Mouse (Mus musculus): ENCODE data around the gene Tcfl5. TPM values are rescaled to one million over a fixed set of nuclear protein-coding genes. Genes with fewer than 3 reads are reported as not detected.

The Tcfl5 gene
- total RNA-seq, 2 experiments from 2014 or later, result not detected

DNA sequence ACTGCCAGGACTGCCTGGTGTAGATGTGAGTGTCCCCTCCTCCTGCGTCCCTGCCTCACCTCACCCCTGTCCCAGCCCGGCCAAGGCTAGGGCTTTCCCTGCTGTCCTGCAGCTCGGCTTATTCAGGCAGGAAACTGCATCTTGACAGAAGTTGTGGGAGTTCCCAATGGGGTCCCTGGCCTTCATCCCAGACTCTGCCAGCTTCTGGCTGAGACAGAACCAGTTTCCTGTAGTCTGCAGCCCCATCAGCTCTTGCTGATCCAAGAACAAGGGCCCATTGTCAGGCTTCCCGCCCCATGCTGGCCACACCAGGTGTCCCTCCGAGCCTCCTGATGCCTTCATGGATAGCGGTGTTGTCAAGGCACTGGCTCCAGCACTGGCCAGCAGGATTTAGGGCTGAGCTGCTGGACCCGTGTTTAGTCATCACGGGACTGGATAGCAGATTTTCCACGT lies 41.9 kb downstream of the Tcfl5 start:
- ATAC-seq (replicated peaks; ENCODE audit: low FRiP score, poor library complexity, severe bottlenecking), result no peak

GRCm38 (mm10) chr2:180598157-180598705 lies 44.3 kb downstream of the Tcfl5 start:
- ATAC-seq (replicated peaks; ENCODE audit: low FRiP score, poor library complexity, severe bottlenecking), result no peak

GRCm38 (mm10) chr2:180597490-180597889 lies 45.0 kb downstream of the Tcfl5 start, which contains the start of gene Col9a3:
Gene Col9a3 (plus strand): TSS chr2:180597790.
- ATAC-seq (replicated peaks; ENCODE audit: low FRiP score, poor library complexity, severe bottlenecking), result no peak

- peak; percentile 88 for ATAC-seq (replicated peaks; ENCODE audit: low FRiP score, poor library complexity, severe bottlenecking)
Measured at GRCm38 (mm10) chr2:180589123-180589831, 53.2 kb downstream of the Tcfl5 start, which contains the start of gene Ogfr. Gene Ogfr (plus strand): TSS chr2:180589245.

- ATAC-seq (replicated peaks; ENCODE audit: low FRiP score, poor library complexity, severe bottlenecking), result peak; percentile 10; the same call in 1 of the 2 replicates
Measured at GRCm38 (mm10) chr2:180588736-180589122, 53.8 kb downstream of the Tcfl5 start.

DNA sequence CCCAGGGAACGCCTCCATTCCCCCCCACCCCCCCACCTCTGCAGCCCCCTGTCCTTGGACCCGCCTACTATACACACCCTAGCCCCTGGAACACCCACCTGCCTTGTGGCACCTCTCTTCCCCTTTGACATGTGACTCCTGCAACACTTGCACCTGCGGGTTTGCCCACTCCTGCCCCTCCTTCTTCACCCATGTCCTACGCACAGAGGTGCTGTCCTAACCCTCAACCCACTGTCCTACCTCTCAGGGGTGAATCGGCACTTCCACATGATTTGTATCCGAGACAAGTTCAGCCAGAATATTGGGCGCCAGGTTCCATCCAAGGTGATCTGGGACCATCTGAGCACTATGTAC lies 59.4 kb downstream of the Tcfl5 start:
- ATAC-seq (replicated peaks; ENCODE audit: low FRiP score, poor library complexity, severe bottlenecking), result no peak

DNA sequence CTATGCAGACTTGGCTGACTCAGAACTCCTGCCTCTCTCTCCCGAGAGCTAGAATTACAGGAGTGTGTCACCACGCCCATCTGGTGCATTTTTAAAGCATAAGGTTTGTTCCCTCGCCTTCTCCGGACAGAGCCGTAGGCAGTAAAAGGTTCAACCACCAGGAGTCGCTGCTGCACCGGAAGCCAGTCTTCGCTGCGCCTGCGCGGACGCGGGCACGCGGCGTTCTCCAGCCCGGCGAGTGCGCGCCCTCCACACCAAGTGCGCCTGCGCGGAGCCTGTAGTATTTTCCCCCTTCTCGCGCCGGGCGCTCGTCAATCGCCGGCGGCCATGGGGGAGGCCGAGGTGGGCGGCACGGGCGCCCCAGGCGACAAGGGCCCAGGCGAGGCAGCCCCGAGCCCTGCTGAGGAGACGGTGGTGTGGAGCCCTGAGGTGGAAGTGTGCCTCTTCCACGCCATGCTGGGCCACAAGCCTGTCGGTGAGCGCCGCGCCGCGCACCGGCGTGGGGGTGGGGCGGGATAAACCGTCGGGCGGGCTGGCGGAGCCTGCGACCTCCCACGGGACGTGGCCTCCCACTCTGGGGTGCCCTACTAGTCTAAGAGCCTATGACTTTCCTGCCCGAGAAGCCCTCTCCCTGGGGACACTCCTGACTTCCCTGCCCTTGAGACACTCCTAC lies 59.9 kb downstream of the Tcfl5 start:
- ATAC-seq (replicated peaks; ENCODE audit: low FRiP score, poor library complexity, severe bottlenecking), result peak; percentile 84

GRCm38 (mm10) chr2:180581002-180581401 lies 61.5 kb downstream of the Tcfl5 start, which contains the start of gene Mrgbp:
Gene Mrgbp (plus strand): TSS chr2:180581304.
- ATAC-seq (replicated peaks; ENCODE audit: low FRiP score, poor library complexity, severe bottlenecking), result no peak

- ATAC-seq (replicated peaks; ENCODE audit: low FRiP score, poor library complexity, severe bottlenecking), result peak; percentile 54; the same call in 1 of the 2 replicates
Measured at GRCm38 (mm10) chr2:180578686-180579085, 63.8 kb downstream of the Tcfl5 start.

DNA sequence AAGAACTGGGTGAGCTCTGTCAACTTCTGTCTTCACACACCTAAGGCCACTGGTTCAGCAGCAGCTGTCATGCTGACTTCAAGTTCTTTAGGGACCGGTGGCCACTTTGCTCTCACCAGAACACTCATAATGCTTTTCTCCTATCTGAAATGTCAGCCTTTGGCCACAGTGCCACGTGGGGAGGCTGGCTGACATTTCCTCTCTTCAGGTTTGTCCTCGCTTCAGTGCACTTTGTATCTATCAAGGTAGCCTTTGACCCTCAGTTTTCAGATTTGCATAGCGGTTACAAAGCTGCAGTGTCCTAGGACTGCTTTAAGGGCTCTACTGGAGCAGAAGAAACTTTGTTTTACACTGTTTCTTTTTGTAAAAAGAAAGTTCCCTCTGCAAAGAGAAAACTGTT lies 66.0 kb downstream of the Tcfl5 start:
- ATAC-seq (replicated peaks; ENCODE audit: low FRiP score, poor library complexity, severe bottlenecking), result no peak

Other genes with a start within 250 kb of the Tcfl5 start
- gene Slco4a1, start 186.5 kb downstream of the Tcfl5 start, total RNA-seq (2015; ENCODE audit: low replicate concordance), result 4.4 and 4.6 TPM in 2 replicates
- gene Slco4a1, start 186.5 kb downstream of the Tcfl5 start, total RNA-seq (2017; ENCODE audit: low replicate concordance), result 2.4 and 3.2 TPM in 2 replicates
- not detected in 2 replicates for gene Ntsr1, start 142.7 kb downstream of the Tcfl5 start, total RNA-seq (2015; ENCODE audit: low replicate concordance)
- gene Ntsr1, start 142.7 kb downstream of the Tcfl5 start, total RNA-seq (2017; ENCODE audit: low replicate concordance), result not detected in 2 replicates
- gene Mrgbp, start 61.4 kb downstream of the Tcfl5 start, total RNA-seq (2015; ENCODE audit: low replicate concordance), result 10.0 and 10.4 TPM in 2 replicates
- 7.1 and 17.3 TPM in 2 replicates for gene Mrgbp, start 61.4 kb downstream of the Tcfl5 start, total RNA-seq (2017; ENCODE audit: low replicate concordance)
- gene Ogfr, start 53.5 kb downstream of the Tcfl5 start, total RNA-seq (2015; ENCODE audit: low replicate concordance), result 11.5 and 18.8 TPM in 2 replicates
- 22.2 and 27.9 TPM in 2 replicates for gene Ogfr, start 53.5 kb downstream of the Tcfl5 start, total RNA-seq (2017; ENCODE audit: low replicate concordance)
- not detected in 2 replicates for gene Col9a3, start 44.9 kb downstream of the Tcfl5 start, total RNA-seq (2015; ENCODE audit: low replicate concordance)
- 0.94 and 2.2 TPM in 2 replicates for gene Col9a3, start 44.9 kb downstream of the Tcfl5 start, total RNA-seq (2017; ENCODE audit: low replicate concordance)
- gene Dido1, start 67.3 kb upstream of the Tcfl5 start, total RNA-seq (2015; ENCODE audit: low replicate concordance), result 25.2 and 25.3 TPM in 2 replicates
- gene Dido1, start 67.3 kb upstream of the Tcfl5 start, total RNA-seq (2017; ENCODE audit: low replicate concordance), result 45.2 and 57.2 TPM in 2 replicates
- gene Gid8, start 67.4 kb upstream of the Tcfl5 start, total RNA-seq (2015; ENCODE audit: low replicate concordance), result 49.8 and 77.7 TPM in 2 replicates
- 113 and 114 TPM in 2 replicates for gene Gid8, start 67.4 kb upstream of the Tcfl5 start, total RNA-seq (2017; ENCODE audit: low replicate concordance)
- 10.6 and 16.1 TPM in 2 replicates for gene Slc17a9, start 82.6 kb upstream of the Tcfl5 start, total RNA-seq (2015; ENCODE audit: low replicate concordance)
- 1.5 and 3.1 TPM in 2 replicates for gene Slc17a9, start 82.6 kb upstream of the Tcfl5 start, total RNA-seq (2017; ENCODE audit: low replicate concordance)
- gene Bhlhe23, start 134.2 kb upstream of the Tcfl5 start, total RNA-seq (2015; ENCODE audit: low replicate concordance), result not detected in 2 replicates
- not detected in 2 replicates for gene Bhlhe23, start 134.2 kb upstream of the Tcfl5 start, total RNA-seq (2017; ENCODE audit: low replicate concordance)